Mouse (Mus musculus): ENCODE measurements around the gene Cyp3a13. TPM values are rescaled to one million over a fixed set of nuclear protein-coding genes. Genes with fewer than 3 reads are reported as not detected.
"Not testable (repeated sequence)": the region's sequence is repeated elsewhere in the genome, so short reads cannot be mapped to it uniquely, and the experiment has no call there.

Cyp3a13 gene
- polyA plus RNA-seq, 1 experiment from 2014 or later = 34.5 TPM

DNA sequence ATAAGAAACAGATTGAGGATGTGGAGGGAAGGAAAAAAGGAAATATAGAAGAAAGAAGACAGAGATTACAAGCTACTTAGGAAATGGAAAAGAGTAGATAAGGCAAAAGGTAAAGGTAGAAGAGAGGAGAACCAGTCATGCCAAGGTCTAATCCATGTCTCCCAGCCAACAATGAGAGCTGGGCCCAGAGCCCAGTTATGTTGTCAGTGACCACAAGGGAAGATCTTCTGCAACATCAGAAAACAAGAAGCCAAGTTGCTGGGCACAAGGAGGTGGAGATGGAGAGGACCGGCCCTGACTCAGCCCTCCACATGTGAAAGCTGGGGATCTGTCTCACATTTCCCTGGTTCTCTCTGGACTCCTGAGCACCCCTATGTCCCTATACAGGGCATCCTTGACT is 33.8 kb downstream of the Cyp3a13 start:
- DNase-seq (ENCODE audit: low spot score) = no peak
- WGBS = 95% methylated on average over 1 of the region's 1 CpGs
- no peak overlapping the region for H3K4me2 ChIP-seq (replicated peaks; ENCODE audit: low read depth)
- H3K4me1 ChIP-seq (replicated peaks; ENCODE audit: control insufficient read depth, insufficient read depth) = no peaks in the 10 kb centered on the region
- H3K4me3 ChIP-seq (ENCODE audit: low read depth, low read length) = no peak overlapping the region
- H3K27ac ChIP-seq (replicated peaks) = no peak overlapping the region
- no peak for ATAC-seq (ENCODE audit: low FRiP score, low TSS enrichment)
- no peak for TF ChIP-seq EP300 (optimal IDR thresholded peaks at IDR 0.05)
- H3K9ac ChIP-seq (ENCODE audit: low read length) = no peak overlapping the region
- no peaks in the 10 kb centered on the region for H3K27me3 ChIP-seq (ENCODE audit: control insufficient read depth, insufficient read depth, low read length)
- no peaks in the 10 kb centered on the region for H3K36me3 ChIP-seq (ENCODE audit: control insufficient read depth, insufficient read depth, low read length)
- H3K9me3 ChIP-seq (ENCODE audit: control insufficient read depth, low read length) = no peaks in the 10 kb centered on the region

DNA sequence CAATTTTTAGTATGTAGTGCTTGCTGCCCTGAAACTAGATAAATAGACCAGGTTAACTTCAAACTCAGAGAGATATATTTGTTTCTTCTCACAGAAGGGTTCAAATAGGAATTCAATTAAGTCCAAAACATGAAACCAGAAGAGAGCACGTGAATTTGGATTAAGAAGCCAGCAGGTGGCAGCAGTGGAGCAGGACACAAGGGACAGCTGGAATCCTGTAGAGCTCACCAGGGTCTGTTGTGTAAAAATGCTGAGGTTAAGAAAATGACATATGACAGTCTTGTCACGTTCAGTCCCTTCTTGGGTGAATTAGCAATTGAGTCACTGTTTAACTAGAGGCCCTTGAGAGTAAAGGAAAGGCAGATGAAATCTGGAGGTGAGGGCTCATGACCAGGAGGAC is 35.5 kb downstream of the Cyp3a13 start:
- 3% methylated on average over 2 of the region's 2 CpGs for WGBS
- ATAC-seq (ENCODE audit: low FRiP score, low TSS enrichment) (no peak), DNase-seq (ENCODE audit: low spot score) (peak; percentile 66)
- Histone ChIP-seq H3K36me3 (ENCODE audit: control insufficient read depth, insufficient read depth, low read length) (no peaks in the 10 kb centered on the region), H3K27ac (replicated peaks) (no peak overlapping the region), H3K9me3 (ENCODE audit: control insufficient read depth, low read length) (no peaks in the 10 kb centered on the region), H3K4me1 (replicated peaks; ENCODE audit: control insufficient read depth, insufficient read depth) (no peaks in the 10 kb centered on the region), H3K27me3 (ENCODE audit: control insufficient read depth, insufficient read depth, low read length) (no peaks in the 10 kb centered on the region), H3K4me3 (ENCODE audit: low read depth, low read length) (no peak overlapping the region), H3K9ac (ENCODE audit: low read length) (no peak overlapping the region), H3K4me2 (replicated peaks; ENCODE audit: low read depth) (no peak overlapping the region)
- peak; percentile 83 for TF ChIP-seq CTCF (IDR thresholded peaks at IDR 0.05; ENCODE audit: low read depth)
- no peak for TF ChIP-seq EP300 (optimal IDR thresholded peaks at IDR 0.05)

DNA sequence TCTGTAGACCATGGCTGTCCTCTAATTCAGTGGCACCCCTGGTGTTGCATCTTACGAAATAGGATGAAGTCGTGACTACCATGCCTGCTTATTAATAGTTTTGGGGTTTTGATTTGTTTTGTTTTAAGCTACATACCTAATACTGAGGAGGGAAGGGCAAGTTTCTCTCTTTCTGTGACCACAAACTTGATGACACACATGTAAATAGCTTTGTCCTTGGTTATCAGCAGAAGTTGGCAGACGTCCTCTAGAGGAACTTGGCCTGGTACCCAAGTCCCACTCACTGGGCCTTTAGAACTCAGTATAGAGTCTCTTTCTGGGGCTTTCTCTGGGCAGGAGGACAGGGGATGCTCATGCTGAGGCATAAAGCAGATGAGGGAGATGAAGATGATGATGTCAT is 38.1 kb downstream of the Cyp3a13 start:
- WGBS = 74% methylated on average over 3 of the region's 3 CpGs
- H3K27ac ChIP-seq (replicated peaks) = no peak overlapping the region
- no peaks in the 10 kb centered on the region for H3K27me3 ChIP-seq (ENCODE audit: control insufficient read depth, insufficient read depth, low read length)
- no peak overlapping the region for H3K4me2 ChIP-seq (replicated peaks; ENCODE audit: low read depth)
- no peak overlapping the region for H3K4me3 ChIP-seq (ENCODE audit: low read depth, low read length)
- no peaks in the 10 kb centered on the region for H3K4me1 ChIP-seq (replicated peaks; ENCODE audit: control insufficient read depth, insufficient read depth)
- H3K9me3 ChIP-seq (ENCODE audit: control insufficient read depth, low read length) = no peaks in the 10 kb centered on the region
- TF ChIP-seq EP300 (optimal IDR thresholded peaks at IDR 0.05) = no peak
- TF ChIP-seq CTCF (IDR thresholded peaks at IDR 0.05; ENCODE audit: low read depth) = no peak
- no peaks in the 10 kb centered on the region for H3K36me3 ChIP-seq (ENCODE audit: control insufficient read depth, insufficient read depth, low read length)
- H3K9ac ChIP-seq (ENCODE audit: low read length) = no peak overlapping the region
- DNase-seq (ENCODE audit: low spot score) (no peak), ATAC-seq (ENCODE audit: low FRiP score, low TSS enrichment) (no peak)

DNA sequence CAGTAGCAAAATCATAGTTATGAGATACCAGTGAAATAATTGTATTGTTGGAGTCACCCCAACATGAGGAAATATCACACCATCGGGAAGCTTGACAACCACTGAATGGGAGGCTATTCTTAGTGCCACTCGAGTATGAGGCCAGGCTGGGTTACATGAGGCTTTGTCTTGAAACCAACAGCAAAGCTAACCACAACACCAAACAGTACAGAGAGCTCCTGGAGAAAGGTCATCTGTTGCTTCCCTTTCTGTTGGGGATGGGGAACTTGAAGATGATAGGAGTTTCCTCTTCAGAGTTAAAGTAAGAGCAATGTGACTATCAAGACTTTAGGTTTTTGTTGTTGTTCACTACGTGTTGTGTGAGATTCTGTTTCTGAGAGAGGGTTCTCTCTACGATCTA is 38.5 kb downstream of the Cyp3a13 start:
- DNase-seq (ENCODE audit: low spot score) (no peak), ATAC-seq (ENCODE audit: low FRiP score, low TSS enrichment) (no peak)
- no peaks in the 10 kb centered on the region for H3K27me3 ChIP-seq (ENCODE audit: control insufficient read depth, insufficient read depth, low read length)
- H3K9me3 ChIP-seq (ENCODE audit: control insufficient read depth, low read length) = no peaks in the 10 kb centered on the region
- TF ChIP-seq CTCF (IDR thresholded peaks at IDR 0.05; ENCODE audit: low read depth) (no peak), EP300 (optimal IDR thresholded peaks at IDR 0.05) (no peak)
- H3K4me1 ChIP-seq (replicated peaks; ENCODE audit: control insufficient read depth, insufficient read depth) = no peaks in the 10 kb centered on the region
- H3K36me3 ChIP-seq (ENCODE audit: control insufficient read depth, insufficient read depth, low read length) = no peaks in the 10 kb centered on the region
- H3K27ac ChIP-seq (replicated peaks) = no peak overlapping the region
- H3K9ac ChIP-seq (ENCODE audit: low read length) = no peak overlapping the region
- no peak overlapping the region for H3K4me3 ChIP-seq (ENCODE audit: low read depth, low read length)
- no peak overlapping the region for H3K4me2 ChIP-seq (replicated peaks; ENCODE audit: low read depth)
- 74% methylated on average over 4 of the region's 4 CpGs for WGBS

DNA sequence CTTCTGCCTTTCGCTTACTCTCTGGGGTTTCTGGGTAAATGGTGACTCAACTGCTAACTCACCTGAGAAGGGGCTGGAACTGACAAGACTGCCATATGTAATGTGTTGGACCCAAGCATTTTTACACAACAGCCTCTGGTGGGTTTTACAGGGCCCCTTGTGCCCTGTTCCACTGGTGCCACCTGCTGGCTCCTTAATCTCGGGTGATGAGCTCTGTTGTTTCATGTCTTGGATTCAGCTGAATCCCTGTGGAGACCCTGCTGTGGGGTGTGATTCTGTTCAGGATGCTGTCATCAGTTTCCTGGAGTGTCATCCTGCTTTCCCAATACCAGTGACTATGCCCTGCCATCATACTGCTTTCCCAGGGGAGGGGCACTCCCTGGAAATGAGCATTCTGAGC is 43.6 kb downstream of the Cyp3a13 start:
- no peak for ATAC-seq (ENCODE audit: low FRiP score, low TSS enrichment)

DNA sequence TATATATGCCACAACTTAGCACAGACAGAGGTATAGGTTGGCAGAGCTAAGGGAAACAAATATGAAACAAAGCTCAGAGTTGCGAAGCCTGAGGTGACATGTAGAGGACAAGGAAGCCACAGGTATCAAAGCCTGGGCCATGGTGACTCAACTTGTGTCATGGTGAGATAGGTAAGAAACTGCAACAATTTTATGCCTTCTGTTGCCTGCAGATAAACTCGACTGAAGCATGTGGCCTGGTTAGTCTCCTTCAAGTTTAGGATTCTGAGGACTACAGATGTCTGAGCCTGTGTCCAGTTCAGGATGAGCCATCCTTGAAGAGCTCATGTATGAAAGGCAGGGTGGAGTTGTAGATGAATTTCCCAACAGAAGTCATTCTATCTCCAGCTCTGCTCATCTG is 46.4 kb downstream of the Cyp3a13 start:
- Histone ChIP-seq H3K4me2 (replicated peaks; ENCODE audit: low read depth) (no peak overlapping the region), H3K4me1 (replicated peaks; ENCODE audit: control insufficient read depth, insufficient read depth) (no peaks in the 10 kb centered on the region), H3K36me3 (ENCODE audit: control insufficient read depth, insufficient read depth, low read length) (no peaks in the 10 kb centered on the region), H3K27me3 (ENCODE audit: control insufficient read depth, insufficient read depth, low read length) (no peaks in the 10 kb centered on the region), H3K4me3 (ENCODE audit: low read depth, low read length) (no peak overlapping the region), H3K9ac (ENCODE audit: low read length) (no peak overlapping the region), H3K27ac (replicated peaks) (no peak overlapping the region), H3K9me3 (ENCODE audit: control insufficient read depth, low read length) (no peaks in the 10 kb centered on the region)
- 81% methylated on average over 2 of the region's 2 CpGs for WGBS
- DNase-seq (ENCODE audit: low spot score) = no peak
- TF ChIP-seq EP300 (optimal IDR thresholded peaks at IDR 0.05) (no peak), CTCF (IDR thresholded peaks at IDR 0.05; ENCODE audit: low read depth) (no peak)
- ATAC-seq (ENCODE audit: low FRiP score, low TSS enrichment) = no peak

More for the DNA sequence above, 43.6 kb downstream of the Cyp3a13 start:
- TF ChIP-seq CTCF (IDR thresholded peaks at IDR 0.05; ENCODE audit: low read depth) (peak; percentile 62), EP300 (optimal IDR thresholded peaks at IDR 0.05) (no peak)
- Histone ChIP-seq H3K27me3 (ENCODE audit: control insufficient read depth, insufficient read depth, low read length) (no peaks in the 10 kb centered on the region), H3K4me3 (ENCODE audit: low read depth, low read length) (no peak overlapping the region), H3K36me3 (ENCODE audit: control insufficient read depth, insufficient read depth, low read length) (no peaks in the 10 kb centered on the region), H3K4me1 (replicated peaks; ENCODE audit: control insufficient read depth, insufficient read depth) (no peaks in the 10 kb centered on the region), H3K27ac (replicated peaks) (no peak overlapping the region), H3K4me2 (replicated peaks; ENCODE audit: low read depth) (no peak overlapping the region), H3K9me3 (ENCODE audit: control insufficient read depth, low read length) (no peaks in the 10 kb centered on the region), H3K9ac (ENCODE audit: low read length) (no peak overlapping the region)
- no peak for DNase-seq (ENCODE audit: low spot score)
- whole genome bisulfite sequencing = 52% methylated on average over 2 of the region's 2 CpGs

DNA sequence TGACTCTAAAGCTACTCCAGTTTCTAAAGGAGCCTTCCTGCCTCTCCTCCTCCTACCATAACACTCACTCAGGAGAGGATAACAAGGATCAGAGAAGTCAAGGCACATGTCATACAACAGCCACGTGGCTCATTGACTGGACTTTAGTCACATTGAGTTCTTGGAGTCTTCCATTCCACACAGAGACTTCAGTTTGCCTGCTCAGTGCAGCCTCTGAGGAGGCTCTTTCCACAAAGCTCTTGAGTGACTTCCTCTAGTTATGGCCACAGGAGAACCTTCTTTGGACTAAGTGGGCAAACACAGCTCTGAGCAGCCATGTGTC is 49.1 kb downstream of the Cyp3a13 start:
- H3K36me3 ChIP-seq (ENCODE audit: control insufficient read depth, insufficient read depth, low read length); H3K9me3 ChIP-seq (ENCODE audit: control insufficient read depth, low read length); H3K27me3 ChIP-seq (ENCODE audit: control insufficient read depth, insufficient read depth, low read length); H3K4me3 ChIP-seq (ENCODE audit: low read depth, low read length); H3K9ac ChIP-seq (ENCODE audit: low read length); ATAC-seq (ENCODE audit: low FRiP score, low TSS enrichment); H3K27ac ChIP-seq (replicated peaks); DNase-seq (ENCODE audit: low spot score); H3K4me2 ChIP-seq (replicated peaks; ENCODE audit: low read depth); H3K4me1 ChIP-seq (replicated peaks; ENCODE audit: control insufficient read depth, insufficient read depth): not testable (repeated sequence)
- WGBS = 35% methylated on average over 1 of the region's 1 CpGs

DNA sequence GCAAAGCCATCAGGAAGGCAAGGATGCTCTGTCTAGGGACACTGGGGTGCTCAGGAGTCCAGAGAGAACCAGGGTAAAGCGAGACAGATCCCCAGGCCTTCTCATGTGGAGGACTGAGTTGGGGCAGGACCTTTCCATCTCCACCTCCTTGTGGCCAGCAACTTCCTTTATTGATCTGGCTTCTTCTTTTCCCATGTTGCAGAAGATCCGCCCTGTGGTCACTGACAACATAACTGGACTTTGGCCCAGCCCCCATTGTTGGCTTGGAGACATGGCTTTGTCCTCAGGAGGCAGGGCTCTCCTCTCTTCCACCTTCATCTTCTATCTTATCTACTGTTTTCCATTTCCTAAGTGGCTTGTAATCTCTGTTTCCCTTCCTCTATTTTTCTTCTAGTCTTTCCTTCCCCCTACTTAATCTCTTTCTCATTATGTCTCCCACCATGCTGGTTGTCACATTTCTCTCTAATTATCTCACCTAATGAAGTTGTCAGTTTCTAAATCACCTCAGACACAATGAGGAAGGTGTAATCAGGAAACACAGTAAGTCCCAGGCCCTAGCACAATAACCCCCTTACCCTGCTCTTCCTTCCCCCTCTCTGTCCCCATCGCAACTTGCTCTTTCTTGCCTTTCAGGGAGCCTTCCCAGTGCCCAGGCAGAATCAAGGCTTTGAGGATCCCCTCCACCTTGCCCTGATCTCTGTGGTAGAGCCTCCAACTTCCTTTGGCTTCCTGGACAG is 49.6 kb downstream of the Cyp3a13 start, which contains the start of gene Pilrb2:
Gene Pilrb2 (minus strand): TSS at position 172 of the 737 bp plus-strand sequence.
- 54% methylated on average over 3 of the region's 3 CpGs for WGBS
- H3K4me3 ChIP-seq (ENCODE audit: low read depth, low read length); H3K27me3 ChIP-seq (ENCODE audit: control insufficient read depth, insufficient read depth, low read length); H3K9me3 ChIP-seq (ENCODE audit: control insufficient read depth, low read length); H3K27ac ChIP-seq (replicated peaks); H3K4me2 ChIP-seq (replicated peaks; ENCODE audit: low read depth); DNase-seq (ENCODE audit: low spot score); H3K36me3 ChIP-seq (ENCODE audit: control insufficient read depth, insufficient read depth, low read length); H3K9ac ChIP-seq (ENCODE audit: low read length); H3K4me1 ChIP-seq (replicated peaks; ENCODE audit: control insufficient read depth, insufficient read depth); ATAC-seq (ENCODE audit: low FRiP score, low TSS enrichment): not testable (repeated sequence)

DNA sequence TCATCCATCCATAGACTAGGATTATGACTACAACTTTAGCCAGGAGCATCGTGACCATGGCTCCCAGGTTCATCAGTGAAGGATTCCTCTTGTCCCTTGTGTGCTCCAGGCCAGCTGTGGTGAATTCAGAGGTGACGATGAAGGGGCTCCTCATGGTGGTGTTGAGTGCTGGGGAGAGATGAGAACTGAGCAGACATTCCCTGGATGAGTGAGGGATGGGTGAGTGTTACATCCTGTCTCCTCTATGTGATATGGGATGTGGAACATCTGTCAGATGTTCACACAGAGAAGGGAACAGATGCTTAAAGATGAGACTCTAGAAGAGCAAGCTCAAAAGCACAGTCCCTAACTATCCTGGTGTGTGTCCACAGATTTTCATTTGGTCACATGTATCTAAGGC is 52.8 kb downstream of the Cyp3a13 start:
- H3K27ac ChIP-seq (replicated peaks); DNase-seq (ENCODE audit: low spot score); H3K9ac ChIP-seq (ENCODE audit: low read length); ATAC-seq (ENCODE audit: low FRiP score, low TSS enrichment); H3K4me1 ChIP-seq (replicated peaks; ENCODE audit: control insufficient read depth, insufficient read depth); H3K9me3 ChIP-seq (ENCODE audit: control insufficient read depth, low read length); H3K36me3 ChIP-seq (ENCODE audit: control insufficient read depth, insufficient read depth, low read length); H3K4me2 ChIP-seq (replicated peaks; ENCODE audit: low read depth); H3K27me3 ChIP-seq (ENCODE audit: control insufficient read depth, insufficient read depth, low read length); H3K4me3 ChIP-seq (ENCODE audit: low read depth, low read length): not testable (repeated sequence)
- WGBS = 68% methylated on average over 2 of the region's 2 CpGs
